Mouse (Mus musculus) monocyte, adult 5-6 weeks (primary cell): ENCODE data around the gene Noct. TPM values are rescaled to one million over a fixed set of nuclear protein-coding genes. Genes with fewer than 3 reads are reported as not detected.

Experiments
- total RNA-seq: library from RNA; stranded (forward); fragments of 200-1000, 200-491, 200-594 nt; gene quantifications from 3 replicates; pipeline ENCODE4 v1.2.3, GENCODE M21; 2017

Noct gene
- total RNA-seq, 1 experiment from 2014 or later: 18.6 TPM

Other genes starting within 250 kb of the Noct start
- gene Elf2, start 116.2 kb downstream of the Noct start, total RNA-seq: 183 to 185 TPM (median 183 TPM) in 3 replicates
- gene Mgarp, start 172.3 kb downstream of the Noct start, total RNA-seq: 1.5 TPM in 1 of 3 replicates, not detected in the others
- 31.4 to 81.5 TPM (median 60.3 TPM) in 3 replicates for gene Ndufc1, start 184.5 kb downstream of the Noct start, total RNA-seq
- 61.2 to 95.8 TPM (median 67.4 TPM) in 3 replicates for gene Naa15, start 190.7 kb downstream of the Noct start, total RNA-seq